Mouse (Mus musculus): ENCODE measurements around the gene Vamp9. TPM values are rescaled to one million over a fixed set of nuclear protein-coding genes. Genes with fewer than 3 reads are reported as not detected.

Vamp9 gene
- polyA plus RNA-seq, 1 experiment: not detected

DNA sequence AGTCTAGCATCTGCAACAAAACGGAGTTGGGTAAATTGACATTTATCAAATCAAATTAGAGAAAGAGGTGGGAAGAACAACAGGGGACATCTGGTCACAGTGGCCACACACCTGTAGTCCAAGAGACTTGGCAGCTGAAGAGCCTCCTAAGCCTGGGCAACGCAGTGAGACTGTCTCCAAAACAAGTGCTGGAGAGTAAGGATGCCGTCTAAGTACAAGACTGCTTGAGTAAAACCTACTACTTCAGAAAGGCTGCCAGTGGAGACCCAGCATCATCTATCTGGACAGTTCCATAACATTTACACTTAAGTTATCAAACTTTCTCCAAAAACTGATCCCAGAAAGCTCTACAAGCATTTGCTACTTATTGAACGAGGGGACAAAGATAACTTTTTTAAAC is 69.0 kb downstream of the Vamp9 start:
- WGBS: 11% methylated on average over 4 of the region's 4 CpGs
- H3K4me3 ChIP-seq (ENCODE audit: low read depth, low read length): no peak overlapping the region

DNA sequence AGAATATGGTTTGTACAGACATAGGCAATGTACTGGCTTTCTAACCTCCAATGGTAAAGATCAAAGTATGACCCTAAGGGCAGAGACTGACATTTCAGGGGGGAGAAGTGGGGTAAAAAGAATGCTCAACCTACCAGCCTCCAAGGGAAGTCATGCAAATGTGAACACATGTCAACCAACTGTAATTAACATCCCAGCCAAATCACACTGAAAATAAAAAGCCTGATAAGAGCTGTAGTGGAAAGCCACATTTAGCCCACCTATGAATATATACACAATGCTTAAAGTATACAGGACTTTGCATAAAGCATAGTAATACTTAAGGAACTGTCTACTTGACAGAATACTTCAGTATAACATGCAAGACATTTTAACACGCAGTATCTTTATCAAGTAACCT is 69.7 kb downstream of the Vamp9 start:
- H3K27ac ChIP-seq (ENCODE audit: insufficient read depth, low read depth, low read length): no peak overlapping the region
- WGBS: 9% methylated on average over 1 of the region's 1 CpGs
- H3K4me3 ChIP-seq (ENCODE audit: low read depth, low read length): no peak overlapping the region
- peaks cover 7% of the 10 kb centered on the region for H3K36me3 ChIP-seq (ENCODE audit: control insufficient read depth, insufficient read depth, low read length)
- H3K27me3 ChIP-seq (ENCODE audit: control insufficient read depth, insufficient read depth, low read length): no peaks in the 10 kb centered on the region
- TF ChIP-seq POLR2A (IDR thresholded peaks at IDR 0.05; ENCODE audit: low read depth, low read length) (no peak), CTCF (IDR thresholded peaks at IDR 0.05; ENCODE audit: extremely low read depth, insufficient read length, insufficient replicate concordance, low read depth, low read length) (no peak)
- H3K4me1 ChIP-seq (ENCODE audit: control insufficient read depth, insufficient read depth, insufficient read length, low read length): peaks cover 8% of the 10 kb centered on the region; the same call in 1 of the 2 replicates

More for the DNA sequence above, 69.0 kb downstream of the Vamp9 start:
- TF ChIP-seq POLR2A (IDR thresholded peaks at IDR 0.05; ENCODE audit: low read depth, low read length) (no peak), CTCF (IDR thresholded peaks at IDR 0.05; ENCODE audit: extremely low read depth, insufficient read length, insufficient replicate concordance, low read depth, low read length) (no peak)
- H3K27me3 ChIP-seq (ENCODE audit: control insufficient read depth, insufficient read depth, low read length): no peaks in the 10 kb centered on the region
- no peak overlapping the region for H3K27ac ChIP-seq (ENCODE audit: insufficient read depth, low read depth, low read length)
- peaks cover 7% of the 10 kb centered on the region for H3K36me3 ChIP-seq (ENCODE audit: control insufficient read depth, insufficient read depth, low read length)
- H3K4me1 ChIP-seq (ENCODE audit: control insufficient read depth, insufficient read depth, insufficient read length, low read length): peaks cover 8% of the 10 kb centered on the region; the same call in 1 of the 2 replicates

DNA sequence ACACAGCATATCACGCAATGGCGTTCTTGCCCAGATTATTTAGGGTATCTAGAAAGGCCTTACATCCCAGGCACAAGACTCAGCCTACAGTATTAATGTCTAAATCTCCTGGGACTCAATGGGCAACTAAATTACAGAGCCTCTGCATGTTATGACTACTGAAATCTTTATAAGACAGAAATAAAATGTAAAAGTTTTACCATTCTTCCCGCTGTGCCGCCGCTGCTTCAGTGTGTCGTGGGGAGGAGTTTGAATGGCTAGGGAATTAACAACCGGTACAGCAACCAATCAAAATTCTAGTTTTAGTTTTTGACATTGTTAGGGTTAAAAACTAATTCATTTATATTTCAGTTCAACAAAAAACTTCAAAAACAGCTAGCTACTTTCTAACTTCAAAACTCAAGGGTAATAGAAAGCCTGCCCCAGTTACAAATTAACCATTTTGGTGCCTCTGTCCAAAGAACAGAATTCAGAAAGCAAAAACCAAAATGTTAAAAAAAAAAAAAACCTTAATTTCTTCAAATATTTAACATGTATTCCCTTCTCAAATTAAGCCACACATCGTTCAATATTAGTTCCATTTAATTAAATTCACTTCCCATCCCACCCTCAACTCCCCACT is 70.4 kb downstream of the Vamp9 start:
- Histone ChIP-seq H3K4me3 (ENCODE audit: low read depth, low read length) (no peak overlapping the region), H3K27ac (ENCODE audit: insufficient read depth, low read depth, low read length) (no peak overlapping the region), H3K4me1 (ENCODE audit: control insufficient read depth, insufficient read depth, insufficient read length, low read length) (peaks cover 8% of the 10 kb centered on the region; the same call in 1 of the 2 replicates), H3K27me3 (ENCODE audit: control insufficient read depth, insufficient read depth, low read length) (no peaks in the 10 kb centered on the region), H3K36me3 (ENCODE audit: control insufficient read depth, insufficient read depth, low read length) (peaks cover 5% of the 10 kb centered on the region)
- WGBS: 1% methylated on average over 8 of the region's 8 CpGs
- TF ChIP-seq POLR2A (IDR thresholded peaks at IDR 0.05; ENCODE audit: low read depth, low read length) (no peak), CTCF (IDR thresholded peaks at IDR 0.05; ENCODE audit: extremely low read depth, insufficient read length, insufficient replicate concordance, low read depth, low read length) (no peak)

DNA sequence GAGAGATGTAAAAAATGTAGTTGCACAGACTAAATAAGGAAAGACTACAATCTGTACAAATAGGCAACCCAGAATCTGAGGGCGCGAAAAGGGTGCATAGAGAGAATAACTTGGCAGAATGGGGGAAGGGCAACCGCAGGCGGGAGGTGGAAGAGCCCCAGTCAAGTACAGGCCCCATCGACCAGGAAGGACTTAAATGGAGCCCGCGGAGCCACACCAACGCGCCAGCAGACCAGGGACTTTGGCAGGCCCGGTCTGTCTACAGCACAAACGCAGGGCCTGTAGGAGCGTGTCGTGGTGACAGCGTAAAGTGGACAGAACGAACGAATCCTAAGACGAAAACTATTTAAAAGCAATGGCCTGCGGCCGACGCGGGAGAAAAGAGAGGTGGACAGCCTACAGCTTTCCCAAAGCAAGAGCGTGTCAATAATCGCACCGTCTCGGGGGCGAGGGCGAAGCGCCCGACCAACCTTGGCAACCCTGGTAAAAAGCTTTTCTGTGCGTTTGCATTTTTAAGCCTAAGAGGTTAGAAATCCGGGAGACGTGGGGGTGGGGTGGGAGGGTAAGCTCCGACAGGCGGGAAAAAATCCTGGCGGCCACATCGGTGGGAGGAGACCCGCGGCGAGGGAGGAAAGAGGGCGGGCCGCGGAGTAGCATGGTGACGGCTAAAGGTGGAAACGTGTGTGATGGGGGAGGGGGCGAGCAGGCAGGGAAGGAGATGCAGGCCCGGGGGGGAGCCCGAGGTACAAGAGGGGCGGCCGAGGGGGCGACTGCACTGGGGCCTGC is 71.7 kb downstream of the Vamp9 start:
- peak overlapping the region; percentile 86 for H3K4me3 ChIP-seq (ENCODE audit: low read depth, low read length)
- H3K27me3 ChIP-seq (ENCODE audit: control insufficient read depth, insufficient read depth, low read length): no peaks in the 10 kb centered on the region
- peaks cover 8% of the 10 kb centered on the region; the same call in 1 of the 2 replicates for H3K4me1 ChIP-seq (ENCODE audit: control insufficient read depth, insufficient read depth, insufficient read length, low read length)
- 1% methylated on average over 48 of the region's 50 CpGs for WGBS
- peaks cover 3% of the 10 kb centered on the region for H3K36me3 ChIP-seq (ENCODE audit: control insufficient read depth, insufficient read depth, low read length)
- H3K27ac ChIP-seq (ENCODE audit: insufficient read depth, low read depth, low read length): peak overlapping the region; percentile 71
- TF ChIP-seq POLR2A (IDR thresholded peaks at IDR 0.05; ENCODE audit: low read depth, low read length) (peak; percentile 25; the same call in 1 of the 2 replicates), CTCF (IDR thresholded peaks at IDR 0.05; ENCODE audit: extremely low read depth, insufficient read length, insufficient replicate concordance, low read depth, low read length) (no peak)

DNA sequence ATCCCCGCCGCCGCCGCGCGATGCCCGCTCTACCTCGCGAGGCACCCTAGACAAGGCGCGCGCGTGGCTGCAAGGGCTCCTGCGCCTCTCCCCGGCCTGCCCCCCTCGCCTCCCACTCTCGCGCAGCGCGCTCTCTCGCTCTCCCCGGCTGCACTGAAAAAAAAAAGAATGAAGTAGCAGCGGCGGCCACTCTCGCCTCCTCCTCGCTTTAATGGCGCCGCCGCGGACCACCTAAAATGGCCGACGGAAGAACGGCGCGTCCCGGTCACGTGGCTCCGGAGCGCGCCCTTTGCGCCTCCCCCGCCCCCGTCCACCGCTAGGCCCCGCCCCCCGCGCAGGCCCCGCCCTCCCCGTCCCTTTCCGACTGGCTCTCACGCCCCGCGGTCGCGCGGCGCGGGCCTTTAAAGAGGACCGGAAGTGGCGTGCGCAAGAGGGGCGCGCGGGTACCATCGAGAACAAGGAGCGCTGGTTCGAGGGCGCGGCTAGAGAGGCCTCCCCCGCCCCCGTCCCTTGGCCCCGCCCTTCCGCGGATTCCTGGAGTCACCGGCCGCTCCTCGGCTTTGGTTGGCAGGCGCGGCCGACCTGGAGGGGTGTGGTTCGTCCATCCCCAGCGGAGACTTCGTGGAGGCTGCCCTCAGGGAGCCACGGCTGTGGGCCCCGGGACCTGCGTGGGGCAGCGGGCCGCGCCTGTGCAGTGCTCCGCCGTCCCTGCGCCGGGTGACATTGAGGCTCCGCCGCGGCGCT is 72.8 kb downstream of the Vamp9 start, which contains the start of the genes Hnrnpd and 4930524J08Rik:
TSS of gene Hnrnpd (minus strand) at position 240 of the 744 bp plus-strand sequence.
TSS of gene 4930524J08Rik (plus strand) at position 363 of the 744 bp plus-strand sequence.
- peak within 1 kb of the TSS; percentile 88 for H3K27ac ChIP-seq (ENCODE audit: insufficient read depth, low read depth, low read length)
- under 1% methylated on average over 97 of the region's 97 CpGs for WGBS
- peaks cover 3% of the 10 kb centered on the region for H3K36me3 ChIP-seq (ENCODE audit: control insufficient read depth, insufficient read depth, low read length)
- H3K27me3 ChIP-seq (ENCODE audit: control insufficient read depth, insufficient read depth, low read length): no peaks in the 10 kb centered on the region
- peaks cover 6% of the 10 kb centered on the region; the same call in 1 of the 2 replicates for H3K4me1 ChIP-seq (ENCODE audit: control insufficient read depth, insufficient read depth, insufficient read length, low read length)
- H3K4me3 ChIP-seq (ENCODE audit: low read depth, low read length): peak within 1 kb of the TSS; percentile 86
- peak; percentile 85 for TF ChIP-seq POLR2A (IDR thresholded peaks at IDR 0.05; ENCODE audit: low read depth, low read length)
- no peak for TF ChIP-seq CTCF (IDR thresholded peaks at IDR 0.05; ENCODE audit: extremely low read depth, insufficient read length, insufficient replicate concordance, low read depth, low read length)

DNA sequence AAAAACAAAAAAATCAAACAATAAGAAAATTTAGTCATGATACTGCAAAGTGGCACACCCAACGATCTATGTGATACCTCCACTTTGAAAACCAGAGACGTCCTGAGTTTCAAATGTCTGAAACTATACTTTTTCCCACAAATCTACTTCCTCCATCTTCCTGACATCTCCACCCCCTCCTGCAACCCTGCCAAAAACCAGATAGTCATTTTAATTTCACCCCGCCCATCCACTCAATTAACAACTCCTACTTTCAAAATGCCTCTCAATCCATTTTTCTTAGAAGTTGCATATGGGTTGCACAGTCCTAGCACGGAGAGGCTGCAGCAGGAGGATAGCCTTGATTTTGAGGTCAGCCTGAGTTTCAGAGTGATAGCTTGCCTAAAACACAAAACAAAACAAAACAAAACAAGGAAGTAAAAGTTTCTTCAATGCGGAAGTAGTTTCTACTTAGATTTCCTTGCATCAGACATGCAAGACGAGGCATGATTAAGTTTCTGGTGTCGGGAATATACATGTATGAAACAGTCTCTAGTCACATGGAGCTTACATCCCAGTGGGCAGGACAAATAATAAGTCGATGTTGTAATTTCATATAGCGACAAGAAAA is 77.5 kb downstream of the Vamp9 start:
- Histone ChIP-seq H3K27me3 (ENCODE audit: control insufficient read depth, insufficient read depth, low read length) (no peaks in the 10 kb centered on the region), H3K27ac (ENCODE audit: insufficient read depth, low read depth, low read length) (no peak overlapping the region), H3K4me3 (ENCODE audit: low read depth, low read length) (no peak overlapping the region), H3K36me3 (ENCODE audit: control insufficient read depth, insufficient read depth, low read length) (no peaks in the 10 kb centered on the region), H3K4me1 (ENCODE audit: control insufficient read depth, insufficient read depth, insufficient read length, low read length) (no peaks in the 10 kb centered on the region)
- no peak for TF ChIP-seq CTCF (IDR thresholded peaks at IDR 0.05; ENCODE audit: extremely low read depth, insufficient read length, insufficient replicate concordance, low read depth, low read length)
- TF ChIP-seq POLR2A (IDR thresholded peaks at IDR 0.05; ENCODE audit: low read depth, low read length): no peak
- 69% methylated on average over 9 of the region's 9 CpGs for WGBS

Data from small intestine, adult 2 months (tissue).